Mouse (Mus musculus): ENCODE data around the gene Lmod2.

The Lmod2 gene

DNA sequence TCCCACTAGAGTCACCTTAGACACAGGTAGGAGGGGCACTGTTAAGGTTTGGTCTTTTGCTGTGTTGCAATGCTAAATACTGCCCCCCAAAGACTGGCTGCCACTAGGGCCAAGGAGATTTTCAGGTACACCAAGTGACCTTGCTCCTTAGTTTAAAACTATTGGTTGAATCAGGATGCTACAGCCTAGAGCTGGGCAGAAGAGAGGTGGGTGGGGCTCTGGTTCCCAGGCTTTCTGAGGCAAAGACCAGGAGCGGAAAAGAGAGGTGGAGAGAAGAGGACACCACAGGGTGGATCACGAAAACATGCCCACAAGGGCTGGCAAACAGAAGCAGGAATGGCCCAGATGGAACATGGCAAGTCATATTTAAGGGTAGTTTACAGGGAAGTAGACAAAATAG is 44.6 kb downstream of the Lmod2 start:
- no peak for DNase-seq (ENCODE audit: low spot score in 2 of 2)

GRCm38 (mm10) chr6:24642960-24643359 is 45.4 kb downstream of the Lmod2 start:
- DNase-seq (ENCODE audit: low spot score in 2 of 2) = no peak

DNA sequence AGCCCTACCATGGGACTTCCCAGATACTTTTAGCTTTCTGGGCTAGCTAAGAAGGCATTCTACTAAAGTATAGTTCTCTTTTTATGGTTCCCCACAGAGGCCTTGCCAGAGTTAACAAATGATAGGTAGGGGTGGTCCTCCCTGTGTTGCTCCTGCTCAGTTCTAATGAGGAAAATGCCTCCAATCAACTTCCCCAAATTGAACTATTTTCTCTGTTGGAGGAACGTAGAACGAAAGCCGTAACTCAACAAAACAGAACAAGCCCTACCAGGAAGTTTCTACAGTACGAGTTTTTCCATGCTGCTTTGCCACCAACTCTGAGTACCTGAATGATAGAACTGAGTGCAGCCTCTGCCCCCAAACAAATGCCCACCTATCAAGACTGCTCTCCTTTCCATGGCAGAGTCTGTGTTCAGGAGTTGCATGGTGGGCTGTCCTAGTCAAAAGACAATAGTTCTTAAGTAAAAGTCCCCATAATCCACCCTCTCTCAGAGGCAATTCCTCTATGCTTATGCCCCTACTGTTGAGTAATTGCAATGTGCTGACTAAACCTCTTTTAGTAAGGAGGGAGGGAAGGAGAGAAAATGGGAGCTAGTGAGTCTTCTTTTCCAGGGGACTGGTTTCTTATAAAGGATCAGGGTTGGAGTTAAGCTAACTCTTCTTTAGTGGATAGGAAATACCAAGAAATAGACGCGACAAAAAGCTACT is 47.9 kb downstream of the Lmod2 start:
- no peak for DNase-seq (ENCODE audit: low spot score in 2 of 2)

DNA sequence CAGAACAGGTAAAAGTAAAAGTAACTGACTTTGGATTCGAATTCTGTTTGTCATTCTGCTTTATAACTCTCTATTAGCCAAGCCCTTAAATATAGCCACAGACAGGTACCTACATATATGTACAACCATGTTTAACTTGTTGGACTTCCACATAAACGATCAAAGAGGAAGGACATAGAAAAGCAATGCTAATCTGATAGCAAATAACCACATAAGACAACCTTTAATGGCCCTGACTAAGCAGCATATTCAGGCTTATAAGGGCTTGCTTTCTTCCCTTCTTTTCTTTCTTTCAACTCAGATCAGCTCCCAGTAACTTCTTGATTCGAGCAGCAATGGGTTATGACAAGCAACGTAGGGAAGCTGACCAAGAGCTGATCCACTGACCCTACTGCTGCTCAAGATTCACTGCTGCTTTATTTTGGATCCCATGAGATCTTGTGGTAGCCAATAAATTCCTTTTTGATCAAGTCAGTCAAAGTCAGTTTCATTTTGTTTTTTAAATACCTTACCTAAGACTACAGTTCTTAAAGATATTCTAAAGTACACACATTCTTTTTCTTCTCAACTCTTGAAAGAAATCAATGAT is 49.6 kb downstream of the Lmod2 start:
- DNase-seq (ENCODE audit: low spot score in 2 of 2) = no peak

GRCm38 (mm10) chr6:24648403-24648802 is 50.8 kb downstream of the Lmod2 start:
- no peak for DNase-seq (ENCODE audit: low spot score in 2 of 2)

GRCm38 (mm10) chr6:24650719-24651118 is 53.2 kb downstream of the Lmod2 start:
- DNase-seq (ENCODE audit: low spot score in 2 of 2) = no peak

DNA sequence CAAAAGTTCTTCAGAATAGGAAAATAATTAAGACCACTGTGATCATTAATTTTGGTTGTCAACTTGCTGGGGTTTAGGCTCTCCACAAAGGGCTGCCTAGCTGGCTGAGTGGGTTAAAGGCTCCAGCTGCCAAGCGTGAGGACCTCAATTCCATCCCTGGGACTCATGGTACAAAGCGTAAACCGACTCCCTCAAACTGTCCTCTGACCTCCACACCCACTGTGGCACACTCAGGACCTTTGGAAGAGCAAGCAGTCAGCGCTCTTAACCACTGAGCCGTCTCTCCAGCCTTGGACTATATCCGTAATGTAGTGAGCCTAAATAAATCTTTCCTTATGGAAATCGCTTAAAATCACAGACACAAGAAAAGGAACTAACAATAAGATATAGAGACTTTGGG is 54.0 kb downstream of the Lmod2 start:
- DNase-seq (ENCODE audit: low spot score in 2 of 2) = no peak
